Mouse (Mus musculus) inflammation-experienced regulatory T-cells, adult 6 months (primary cell): ENCODE measurements around the gene Ampd1. TPM values are rescaled to one million over a fixed set of nuclear protein-coding genes. Genes with fewer than 3 reads are reported as not detected.

ENCODE experiments used
- ATAC-seq: one replicate; pipeline ENCODE4 v1.8.0; 2017
- polyA plus RNA-seq, 3 experiments: library from polyadenylated mRNA; unstranded; fragments of 100-300 nt; shearing (Covaris generic); gene quantifications; one replicate each; pipeline ENCODE4 v1.2.1; 2017

Gene Ampd1
- 1 to 10 TPM in 1 of 3 experiments, under 1 TPM in 1, not detected in 1; 0.63 to 1.0 TPM for polyA plus RNA-seq

- ATAC-seq = no peak
Observed at GRCm38 (mm10) chr3:103073771-103074170, at the start of gene Ampd1. Ampd1 (plus strand) TSS chr3:103074014.

DNA sequence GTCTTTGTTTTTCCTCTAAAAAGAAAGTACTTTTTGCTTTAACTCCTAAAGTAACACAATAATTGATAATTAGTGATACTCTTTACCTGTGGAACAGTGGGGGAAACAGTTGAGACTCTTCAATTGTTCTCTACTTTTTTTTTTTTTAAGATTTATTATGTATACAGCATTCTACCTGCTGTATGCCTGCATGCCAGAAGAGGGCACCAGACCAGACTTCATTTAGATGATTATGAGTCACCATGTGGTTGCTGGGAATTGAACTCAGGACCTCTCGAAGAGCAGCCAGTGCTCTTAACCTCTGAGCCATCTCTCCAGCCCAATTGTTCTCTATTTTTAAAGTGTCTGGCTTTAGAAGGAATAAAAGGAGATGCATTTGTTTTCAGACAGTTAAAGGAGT lies 47.6 kb upstream of the Ampd1 start:
- ATAC-seq = peak; percentile 73

- ATAC-seq = no peak
Observed at GRCm38 (mm10) chr3:103040285-103040684, 33.5 kb upstream of the Ampd1 start.

DNA sequence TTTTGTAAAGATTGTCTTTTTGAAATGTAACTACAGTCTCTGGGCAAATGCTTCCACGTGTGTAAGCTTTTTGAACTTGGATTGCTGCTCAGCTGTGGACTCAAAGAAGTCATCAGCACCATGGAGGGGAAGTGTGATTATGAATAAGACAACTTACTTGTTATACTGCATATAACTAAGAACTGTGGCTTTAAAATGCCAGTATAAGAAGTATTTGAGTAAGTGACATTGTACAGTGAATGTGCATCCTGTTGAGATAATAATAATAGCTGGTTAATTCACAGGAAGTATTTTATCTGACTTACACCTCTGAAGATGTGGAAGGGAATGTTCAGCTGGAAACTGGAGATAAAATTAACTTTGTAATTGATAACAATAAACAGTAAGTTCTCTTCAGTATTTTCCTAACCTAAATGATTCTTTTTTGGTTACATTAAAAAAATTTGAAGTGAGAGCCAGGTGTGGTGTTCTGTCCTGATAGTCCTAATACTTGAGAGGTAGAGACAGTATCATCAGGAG lies 32.9 kb upstream of the Ampd1 start:
- ATAC-seq = no peak

DNA sequence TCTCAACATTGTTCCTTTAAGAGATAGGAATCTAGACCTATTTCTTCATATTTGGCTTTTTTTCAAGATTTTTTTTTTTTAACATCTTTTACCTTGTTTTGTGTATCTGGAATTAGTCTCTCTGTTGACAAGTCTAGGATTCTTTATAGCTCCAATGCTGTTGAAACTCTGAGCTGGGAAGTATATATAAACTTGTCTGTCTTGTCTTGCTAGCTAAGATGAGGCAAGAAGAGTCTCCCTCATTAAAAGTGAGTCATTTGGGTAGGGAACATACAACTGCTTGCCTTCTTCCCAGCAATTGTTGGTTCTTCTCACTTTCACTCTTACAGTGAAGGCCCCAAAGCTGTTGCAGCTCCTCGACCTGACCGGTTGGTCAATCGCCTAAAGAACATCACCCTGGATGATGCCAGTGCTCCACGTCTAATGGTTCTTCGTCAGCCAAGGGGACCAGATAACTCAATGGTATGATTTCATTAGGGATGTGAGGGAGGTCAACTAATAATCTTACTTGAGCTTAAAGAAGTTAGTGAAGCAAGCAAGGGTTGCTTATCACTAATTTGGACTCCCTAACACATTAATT lies 17.7 kb upstream of the Ampd1 start:
- no peak for ATAC-seq

DNA sequence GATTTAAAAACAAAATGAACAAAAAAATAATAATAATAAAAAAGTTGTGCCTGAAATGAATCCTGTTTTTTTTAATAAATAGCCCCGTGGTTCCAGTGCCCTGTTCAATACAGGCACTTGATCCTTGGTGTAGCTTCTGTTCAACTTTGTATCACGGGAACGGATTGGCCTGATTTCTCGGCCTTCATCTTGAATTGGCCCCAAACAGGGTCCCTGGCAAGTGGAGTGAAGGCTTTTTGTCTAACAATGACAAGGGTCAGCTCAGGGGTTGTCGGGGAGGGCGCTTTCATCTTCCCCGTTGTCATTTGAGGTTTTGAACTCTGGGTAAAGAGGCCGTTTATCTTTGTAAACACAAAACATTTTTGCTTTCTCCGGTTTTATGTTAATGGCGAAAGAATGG lies 16.1 kb upstream of the Ampd1 start:
- peak; percentile 7 for ATAC-seq

DNA sequence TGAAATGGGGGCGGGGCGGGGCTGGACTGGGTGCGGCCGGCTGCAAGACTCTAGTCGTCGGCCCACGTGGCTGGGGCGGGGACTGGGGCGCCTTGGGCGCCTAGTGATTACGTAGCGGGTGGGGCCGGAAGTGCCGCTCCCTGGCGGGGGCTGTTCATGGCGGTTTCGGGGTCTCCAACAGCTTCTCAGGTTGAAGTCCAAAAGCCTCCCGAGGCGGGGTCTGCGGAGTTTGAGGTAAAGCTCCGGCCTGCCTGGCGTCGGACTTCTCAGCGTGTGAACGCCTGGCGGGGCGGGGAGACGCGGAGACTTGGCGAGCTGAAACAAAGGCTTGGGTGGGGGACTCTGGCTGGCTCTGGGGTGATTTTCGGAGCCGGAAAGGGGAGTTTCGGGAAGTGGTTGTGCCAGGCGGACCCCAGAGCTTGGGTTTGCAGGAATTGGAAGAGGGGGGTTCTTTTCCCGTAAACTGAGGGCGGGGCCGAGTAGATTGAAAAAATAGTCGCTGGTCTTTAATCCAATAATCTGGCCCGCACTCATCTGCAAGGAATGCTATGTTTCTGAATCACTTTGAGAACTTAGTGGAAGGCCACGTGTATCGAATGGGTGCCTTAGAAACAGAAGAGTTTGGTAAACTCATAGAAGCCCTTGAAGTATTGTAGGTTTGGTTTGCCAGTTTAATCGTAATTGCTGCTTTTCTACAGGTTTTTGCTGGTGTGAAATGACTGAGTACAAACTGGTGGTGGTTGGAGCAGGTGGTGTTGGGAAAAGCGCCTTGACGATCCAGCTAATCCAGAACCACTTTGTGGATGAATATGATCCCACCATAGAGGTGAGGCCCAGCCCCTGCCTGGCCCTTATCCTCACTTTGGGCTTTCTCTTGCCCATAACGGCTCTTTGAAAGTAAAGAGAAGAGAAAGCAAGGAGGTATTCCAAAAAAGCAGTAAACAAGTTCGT lies 15.3 kb upstream of the Ampd1 start, which contains the start of gene Nras:
Nras (plus strand) TSS at position 79 of the 951 bp plus-strand sequence.
- ATAC-seq = peak; percentile 94

GRCm38 (mm10) chr3:103066927-103067326 lies 6.9 kb upstream of the Ampd1 start:
- no peak for ATAC-seq

GRCm38 (mm10) chr3:103068971-103069370 lies 4.8 kb upstream of the Ampd1 start:
- no peak for ATAC-seq

DNA sequence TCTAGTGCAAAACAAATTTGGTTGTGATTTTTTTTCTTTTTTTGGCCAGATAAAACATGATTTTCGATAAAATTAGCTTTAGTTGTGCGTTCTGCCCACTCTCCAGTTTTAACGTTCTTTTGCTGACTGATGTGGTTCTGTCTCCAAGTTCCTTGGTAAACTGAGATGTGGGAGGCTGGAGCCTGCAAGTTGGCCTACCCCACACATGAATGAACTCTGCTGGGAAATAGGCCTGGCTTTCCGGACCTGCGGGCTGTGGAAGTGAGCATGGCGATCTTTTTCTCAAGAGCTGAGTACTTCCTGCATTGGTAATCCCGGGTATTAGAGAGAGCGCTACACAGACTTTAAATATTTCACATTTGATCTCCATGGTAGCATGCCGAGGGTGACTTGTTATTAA lies 2.1 kb downstream of the Ampd1 start:
- no peak for ATAC-seq

DNA sequence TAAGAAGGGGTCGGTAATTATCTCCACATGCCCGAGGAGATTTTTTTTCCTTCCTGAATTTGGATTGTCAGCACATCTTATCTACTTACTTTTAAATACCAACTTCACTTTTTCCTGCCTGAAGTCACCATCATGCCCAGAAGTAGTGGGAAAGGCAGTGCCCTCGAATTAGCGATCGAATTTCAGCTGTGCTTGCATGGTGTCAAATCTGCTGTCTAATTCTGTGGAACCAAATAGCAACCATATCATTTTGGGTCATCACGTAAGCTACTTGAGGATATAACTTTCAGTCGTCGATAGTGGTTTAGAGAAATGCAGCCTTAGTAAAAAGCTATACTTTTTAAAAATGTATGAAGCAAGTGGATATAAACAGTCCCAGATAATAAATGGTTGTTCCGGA lies 2.7 kb downstream of the Ampd1 start:
- ATAC-seq = no peak

GRCm38 (mm10) chr3:103079301-103079700 lies 5.5 kb downstream of the Ampd1 start:
- no peak for ATAC-seq

DNA sequence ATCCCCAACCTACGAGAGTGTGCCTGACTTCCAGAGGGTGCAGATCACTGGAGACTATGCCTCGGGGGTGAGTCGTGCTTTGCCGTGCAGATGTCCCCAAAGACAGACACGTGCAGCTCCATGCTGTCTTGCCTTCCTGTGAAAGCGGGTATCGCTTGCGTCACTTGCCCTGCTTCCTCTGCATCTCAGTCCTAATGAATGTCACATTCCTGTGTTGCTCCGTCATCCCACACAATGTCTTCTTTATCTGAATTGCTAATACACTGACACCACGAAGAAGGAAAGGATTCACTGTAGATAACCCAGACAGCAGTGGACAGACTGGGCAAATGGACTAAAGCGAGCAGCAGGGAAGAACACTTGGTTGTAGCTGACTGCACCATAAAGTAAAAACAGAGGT lies 7.2 kb downstream of the Ampd1 start:
- no peak for ATAC-seq

DNA sequence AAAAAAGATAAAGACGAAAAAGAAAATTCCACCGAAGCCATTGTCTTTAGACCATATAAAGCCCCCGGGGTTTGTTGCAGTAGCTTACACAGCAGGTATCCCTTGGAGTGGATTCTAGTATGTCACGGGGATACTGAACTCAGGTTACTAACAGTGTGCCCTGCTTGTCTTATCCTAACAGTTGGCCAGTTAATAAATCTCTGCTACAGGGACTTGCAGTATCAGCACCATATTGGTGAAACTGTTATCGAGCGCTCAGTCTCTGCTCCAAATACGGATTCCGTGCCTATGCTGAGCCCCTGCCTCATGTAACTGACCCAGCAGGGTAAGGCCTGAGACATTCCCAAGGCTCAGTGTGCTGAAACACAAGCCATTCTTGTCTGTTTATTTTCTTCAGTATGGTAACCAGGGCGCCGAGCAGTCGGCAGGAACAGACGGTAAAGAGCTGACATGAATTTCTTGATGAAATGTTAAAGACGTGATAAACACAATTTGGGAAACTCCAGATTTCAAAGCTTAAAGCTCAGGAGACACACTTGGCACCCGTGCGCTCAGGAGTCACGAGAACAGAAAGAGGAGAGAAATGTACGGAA lies 8.1 kb downstream of the Ampd1 start:
- no peak for ATAC-seq

DNA sequence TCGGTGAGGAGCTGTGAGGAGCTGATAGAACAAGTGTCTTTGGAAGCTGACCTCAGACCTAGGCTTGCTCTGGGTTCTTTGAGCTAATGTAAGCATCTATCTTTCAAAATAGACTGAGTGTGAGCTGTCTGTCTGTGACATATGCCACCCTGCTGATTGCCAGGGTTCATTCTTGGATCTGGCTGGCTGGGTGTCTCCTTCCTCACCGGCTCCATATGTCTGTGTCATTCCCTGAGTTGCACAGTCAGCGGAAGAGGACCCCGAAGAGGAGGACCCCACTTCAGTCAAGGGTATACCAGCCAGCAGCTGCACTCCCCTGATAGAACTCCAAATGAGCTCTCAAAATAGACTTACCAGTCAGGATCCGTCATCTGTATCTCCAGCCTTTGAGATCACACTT lies 8.9 kb downstream of the Ampd1 start:
- no peak for ATAC-seq

GRCm38 (mm10) chr3:103085986-103086385 lies 12.2 kb downstream of the Ampd1 start:
- ATAC-seq = no peak

DNA sequence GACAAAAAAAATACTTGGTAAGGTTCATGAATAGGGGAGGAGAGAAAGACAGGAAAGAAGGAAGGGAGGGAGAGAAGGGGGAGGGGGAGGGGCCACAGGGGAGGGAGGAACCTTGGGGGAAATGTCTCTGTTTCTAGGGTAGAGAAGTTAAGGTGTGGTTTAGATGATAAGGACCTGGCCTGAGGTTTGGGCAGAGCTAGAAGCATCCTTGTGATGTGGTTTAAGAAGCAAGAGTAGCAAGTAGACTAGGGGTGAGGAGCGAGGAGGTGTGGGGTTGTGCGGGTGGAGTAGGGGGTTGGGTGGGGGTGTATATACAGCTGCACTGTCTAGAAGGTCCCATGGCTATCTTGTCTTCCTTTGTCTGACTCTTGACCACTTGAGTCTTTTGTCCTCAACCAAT lies 17.9 kb downstream of the Ampd1 start:
- peak; percentile 88 for ATAC-seq

GRCm38 (mm10) chr3:103098662-103099061 lies 24.8 kb downstream of the Ampd1 start:
- no peak for ATAC-seq

DNA sequence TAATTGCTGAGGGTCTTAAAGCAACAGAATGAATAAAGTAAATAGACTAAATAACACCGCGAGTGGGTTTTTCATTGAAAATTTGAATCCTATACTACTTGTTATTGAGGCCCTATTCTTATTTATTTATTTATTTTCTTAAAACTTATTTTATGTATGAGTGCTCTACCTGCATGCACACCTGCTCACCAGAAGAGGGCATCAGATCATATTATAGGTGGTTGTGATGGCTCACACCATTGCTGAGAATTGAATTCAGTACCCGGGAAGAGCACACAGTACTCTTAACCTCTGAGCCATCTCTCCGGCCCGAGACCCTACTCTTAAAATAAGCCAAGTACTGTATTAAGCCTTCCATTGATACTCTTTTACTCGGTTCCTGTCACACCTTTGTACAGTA lies 25.9 kb downstream of the Ampd1 start:
- no peak for ATAC-seq

DNA sequence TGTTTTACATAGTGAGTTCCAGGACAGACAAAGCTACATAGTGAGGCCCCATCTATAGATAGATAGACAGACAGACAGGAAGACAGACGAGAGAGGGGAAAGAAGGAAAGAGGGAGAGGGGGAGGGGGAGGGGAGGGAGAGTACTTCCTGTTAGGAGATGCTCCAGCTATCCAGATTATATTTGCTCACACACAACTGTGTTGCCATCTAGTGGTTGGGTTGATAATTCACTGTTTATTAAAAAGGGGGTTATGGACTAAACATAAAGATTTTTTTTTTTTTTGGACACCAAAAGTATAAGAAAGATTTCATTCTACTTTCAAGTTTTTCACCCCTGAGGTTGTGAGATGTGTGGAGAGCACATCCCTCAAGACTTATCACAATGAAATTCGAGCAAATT lies 26.9 kb downstream of the Ampd1 start:
- ATAC-seq = no peak

GRCm38 (mm10) chr3:103101194-103101593 lies 27.4 kb downstream of the Ampd1 start:
- no peak for ATAC-seq

- ATAC-seq = peak; percentile 32
Observed at GRCm38 (mm10) chr3:103101909-103102308, 28.1 kb downstream of the Ampd1 start.
